Mouse (Mus musculus): ENCODE data around the gene Camta2.

The Camta2 gene

GRCm38 (mm10) chr11:70646691-70647650 lies 40.9 kb downstream of the Camta2 start, which contains the start of the genes Rnf167 and Slc25a11:
Rnf167 (plus strand) TSS chr11:70647235.
Slc25a11 (minus strand) TSS chr11:70647479.
- DNase-seq = peak; percentile 98 to 99

- peak; percentile 60 to 62 for DNase-seq
Measured at GRCm38 (mm10) chr11:70646259-70646555, 41.7 kb downstream of the Camta2 start.

GRCm38 (mm10) chr11:70645461-70646258 lies 42.2 kb downstream of the Camta2 start:
- no peak for DNase-seq

GRCm38 (mm10) chr11:70644564-70645103 lies 43.3 kb downstream of the Camta2 start:
- no peak for DNase-seq

GRCm38 (mm10) chr11:70643051-70643450 lies 44.9 kb downstream of the Camta2 start:
- no peak for DNase-seq

GRCm38 (mm10) chr11:70641241-70641640 lies 46.7 kb downstream of the Camta2 start:
- DNase-seq = no peak

GRCm38 (mm10) chr11:70639976-70640375 lies 47.9 kb downstream of the Camta2 start:
- no peak for DNase-seq

GRCm38 (mm10) chr11:70638714-70639278 lies 49.1 kb downstream of the Camta2 start, which contains the start of gene Gp1ba:
Gp1ba (plus strand) TSS chr11:70639122.
- DNase-seq = no peak

GRCm38 (mm10) chr11:70638293-70638692 lies 49.6 kb downstream of the Camta2 start:
- no peak for DNase-seq

- no peak for DNase-seq
Measured at GRCm38 (mm10) chr11:70637764-70638163, 50.1 kb downstream of the Camta2 start.

- DNase-seq = no peak
Measured at GRCm38 (mm10) chr11:70635601-70636000, 52.3 kb downstream of the Camta2 start.

- peak; percentile 70 to 80 for DNase-seq
Measured at GRCm38 (mm10) chr11:70630129-70630528, 57.8 kb downstream of the Camta2 start.

GRCm38 (mm10) chr11:70629557-70629956 lies 58.3 kb downstream of the Camta2 start:
- no peak for DNase-seq

GRCm38 (mm10) chr11:70628431-70628830 lies 59.5 kb downstream of the Camta2 start:
- no peak for DNase-seq

GRCm38 (mm10) chr11:70626877-70627276 lies 61.0 kb downstream of the Camta2 start:
- DNase-seq = peak; percentile 35 to 66

- DNase-seq = peak; percentile 46 to 81
Measured at GRCm38 (mm10) chr11:70625473-70625872, 62.4 kb downstream of the Camta2 start.

GRCm38 (mm10) chr11:70623053-70623742 lies 64.7 kb downstream of the Camta2 start:
- peak in 1 of 2 experiments; percentile 51 for DNase-seq

GRCm38 (mm10) chr11:70621972-70622814 lies 65.7 kb downstream of the Camta2 start:
- DNase-seq = peak; percentile 34 to 39
